Mouse (Mus musculus) forebrain, postnatal 0 days (tissue): ENCODE data around the gene Stk11ip. TPM values are rescaled to one million over a fixed set of nuclear protein-coding genes. Genes with fewer than 3 reads are reported as not detected.
A peak's percentile ranks its signal among the peaks of the same experiment; 100 is the strongest.

Source experiments
- ATAC-seq: fragments of 200-750 bp; cut with Nextera tagmentation; 2 replicates; pipeline ENCODE4 v1.8.0; 2017; ENCODE audit warnings: mild to moderate bottlenecking, moderate library complexity
- DNase-seq: peaks from one replicate; pipeline ENCODE4 v3.0.0-alpha.2; 2015
- H3K27ac ChIP-seq: fragments of 300-500 bp; sonication (generic); 2 replicates; pipeline ENCODE4 v1.5.1; 2014; ENCODE audit warnings: low read depth, mild to moderate bottlenecking, antibody characterized with exemption, low read length, moderate library complexity, mixed read lengths
- H3K27me3 ChIP-seq: fragments of 300-500 bp; sonication (generic); 2 replicates; pipeline ENCODE4 v1.6.1; 2014; ENCODE audit warnings: mild to moderate bottlenecking, low read length, mixed read lengths; ENCODE audit not compliant: insufficient read depth
- H3K36me3 ChIP-seq: fragments of 300-500 bp; sonication (generic); 2 replicates; pipeline ENCODE4 v1.6.1; 2014; ENCODE audit warnings: mild to moderate bottlenecking, moderate library complexity; ENCODE audit not compliant: insufficient read depth
- H3K4me1 ChIP-seq: fragments of 300-500 bp; sonication (generic); 2 replicates; pipeline ENCODE4 v1.6.1; 2014; ENCODE audit warnings: antibody characterized with exemption; ENCODE audit not compliant: insufficient read depth
- H3K4me2 ChIP-seq: fragments of 300-500 bp; sonication (generic); 2 replicates; pipeline ENCODE4 v1.6.1; 2014; ENCODE audit warnings: low read depth, mild to moderate bottlenecking, moderate library complexity
- H3K4me3 ChIP-seq: fragments of 300-500 bp; sonication (generic); 2 replicates; pipeline ENCODE4 v1.5.1; 2014; ENCODE audit warnings: low read depth, low read length, mixed read lengths
- H3K9ac ChIP-seq: fragments of 300-500 bp; sonication (generic); 2 replicates; pipeline ENCODE4 v1.6.1; 2014; ENCODE audit warnings: mild to moderate bottlenecking
- H3K9me3 ChIP-seq: fragments of 300-500 bp; sonication (generic); 2 replicates; pipeline ENCODE4 v1.6.1; 2016; ENCODE audit warnings: low read length
- CTCF ChIP-seq: sonication (generic); IDR thresholded peaks from 2 replicates; pipeline ENCODE4 v1.5.1; 2016; ENCODE audit warnings: antibody characterized with exemption, control low read depth, low read depth
- WGBS: fragments of 180-500 bp; shearing (Covaris S2); extraction: QIAGEN DNeasy Blood & Tissue Kit; methylation state at CpG from one replicate; pipeline ENCODE4 v1.1.7; 2014; 5-methylcytosine and 5-hydroxymethylcytosine counted together
- polyA plus RNA-seq: library from polyadenylated mRNA; unstranded; fragments of >200 nt; fragmentation: Nextera tagmentation; extraction: Ambion mirVana; gene quantifications from 2 replicates; pipeline ENCODE4 v1.2.1, GENCODE M21; 2015
- total RNA-seq: library from RNA; depleted of rRNA; stranded (reverse); fragments of >200 nt; gene quantifications from 2 replicates; pipeline ENCODE4 v1.2.3, GENCODE M21; 2014

Stk11ip gene
- total and polyA plus RNA-seq, 2 experiments from 2014 or later: 14.3 to 34.7 TPM

DNA sequence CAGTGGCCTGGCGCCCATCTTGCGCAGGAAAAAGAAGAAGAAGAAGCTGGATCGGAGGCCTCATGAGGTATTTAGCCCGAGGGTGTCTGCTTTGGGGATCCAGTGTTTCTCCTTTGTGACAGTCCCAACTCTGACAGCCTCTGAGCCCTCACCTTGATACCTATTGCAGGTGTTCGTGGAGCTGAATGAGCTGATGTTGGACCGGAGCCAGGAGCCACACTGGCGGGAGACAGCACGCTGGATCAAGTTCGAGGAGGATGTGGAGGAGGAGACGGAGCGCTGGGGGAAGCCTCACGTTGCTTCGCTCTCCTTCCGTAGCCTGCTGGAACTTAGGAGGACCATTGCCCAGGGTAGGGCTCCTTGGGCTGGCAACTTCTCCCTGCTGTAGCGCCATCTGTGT, 29.3 kb downstream of the Stk11ip start:
- Histone ChIP-seq H3K4me3 (no peak overlapping the region), H3K4me1 (peaks cover 11% of the 10 kb centered on the region), H3K27me3 (no peaks in the 10 kb centered on the region), H3K9ac (no peak overlapping the region), H3K27ac (no peak overlapping the region), H3K36me3 (peaks cover 64% of the 10 kb centered on the region), H3K4me2 (no peak overlapping the region), H3K9me3 (no peaks in the 10 kb centered on the region)
- WGBS: 84% methylated on average over 15 of the region's 15 CpGs
- DNase-seq (no peak), ATAC-seq (no peak)
- TF ChIP-seq CTCF: no peak

DNA sequence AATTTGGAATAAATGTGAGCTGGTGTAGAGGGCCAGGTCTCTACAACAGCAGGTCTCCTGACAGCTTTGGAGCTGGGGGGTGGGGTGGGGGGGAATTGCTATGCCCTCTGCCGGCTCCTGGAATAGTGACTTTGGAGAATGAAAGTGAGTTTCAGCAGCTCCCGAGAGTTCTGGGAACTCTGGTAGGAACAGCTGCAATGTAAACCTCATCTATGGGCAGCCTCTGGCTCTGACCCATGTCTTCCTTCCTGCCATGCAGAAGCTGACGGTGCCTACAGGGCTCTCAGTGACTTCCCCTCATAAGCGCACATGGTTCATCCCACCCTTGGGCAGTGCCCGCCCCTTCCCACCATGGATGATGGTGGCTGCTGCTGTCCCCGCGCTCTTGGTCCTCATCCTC, 34.4 kb downstream of the Stk11ip start:
- DNase-seq: no peak
- WGBS: 88% methylated on average over 7 of the region's 7 CpGs

DNA sequence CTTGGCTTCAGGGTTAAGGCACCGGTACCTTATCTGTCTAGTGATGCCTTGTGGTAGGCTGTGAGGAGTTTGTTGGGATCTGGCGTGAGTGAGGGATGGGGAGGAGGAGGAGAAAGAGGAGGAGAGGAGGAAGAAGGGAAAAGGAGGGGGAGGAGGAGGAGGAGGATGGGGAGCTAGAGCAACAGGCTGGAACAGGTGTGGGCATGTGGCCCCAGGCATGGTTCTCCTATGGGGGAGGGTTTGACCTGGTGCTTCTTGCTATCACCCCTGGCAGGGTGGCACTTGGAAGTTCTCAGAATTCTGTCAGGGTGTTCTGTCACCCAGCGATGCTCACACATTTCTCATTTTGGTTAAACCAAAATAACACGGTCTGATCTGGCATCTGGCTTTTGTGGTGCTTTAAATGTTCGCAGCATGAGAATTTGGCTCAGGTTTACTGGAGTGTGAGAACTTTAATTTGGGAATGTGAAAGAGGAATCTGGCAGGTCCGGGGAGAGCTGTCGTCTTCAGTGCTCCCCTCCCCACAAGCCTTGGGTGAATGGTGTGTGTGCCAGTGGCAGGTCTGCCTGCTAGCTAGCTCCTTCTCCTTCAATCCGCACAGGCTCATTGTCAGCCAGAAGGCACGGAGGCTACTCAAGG, 34.9 kb downstream of the Stk11ip start:
- no peaks in the 10 kb centered on the region for H3K27me3 ChIP-seq
- no peak overlapping the region for H3K4me2 ChIP-seq
- WGBS: 78% methylated on average over 9 of the region's 9 CpGs
- DNase-seq (peak; percentile 35), ATAC-seq (no peak)
- H3K4me3 ChIP-seq: no peak overlapping the region
- no peak for TF ChIP-seq CTCF
- peaks cover 66% of the 10 kb centered on the region for H3K36me3 ChIP-seq
- no peaks in the 10 kb centered on the region for H3K9me3 ChIP-seq
- H3K9ac ChIP-seq: no peak overlapping the region
- H3K4me1 ChIP-seq: peaks cover 6% of the 10 kb centered on the region
- H3K27ac ChIP-seq: no peak overlapping the region

More for the DNA sequence above, 34.4 kb downstream of the Stk11ip start:
- Histone ChIP-seq H3K27me3 (no peaks in the 10 kb centered on the region), H3K4me1 (peaks cover 6% of the 10 kb centered on the region), H3K9me3 (no peaks in the 10 kb centered on the region), H3K9ac (no peak overlapping the region), H3K4me2 (no peak overlapping the region), H3K4me3 (no peak overlapping the region), H3K27ac (no peak overlapping the region), H3K36me3 (peaks cover 72% of the 10 kb centered on the region)
- ATAC-seq: no peak
- no peak for TF ChIP-seq CTCF

DNA sequence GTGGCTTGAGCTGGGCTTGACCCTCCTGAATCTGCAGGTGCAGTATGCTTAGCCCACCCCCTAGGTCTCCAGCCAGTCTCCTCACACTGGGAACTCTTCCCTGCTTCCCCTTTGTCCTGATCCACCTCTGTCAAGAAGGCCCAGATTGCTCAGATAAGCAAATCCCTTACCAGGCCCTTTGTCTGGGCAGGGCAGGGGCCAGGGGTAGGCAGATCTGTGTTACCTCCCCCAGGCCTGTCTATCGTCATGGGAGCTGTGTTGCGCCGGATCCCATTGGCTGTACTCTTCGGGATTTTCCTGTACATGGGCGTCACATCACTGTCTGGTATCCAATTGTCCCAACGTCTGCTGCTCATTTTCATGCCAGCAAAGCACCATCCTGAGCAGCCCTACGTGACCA, 35.7 kb downstream of the Stk11ip start:
- no peaks in the 10 kb centered on the region for H3K9me3 ChIP-seq
- H3K27me3 ChIP-seq: no peaks in the 10 kb centered on the region
- peaks cover 58% of the 10 kb centered on the region for H3K36me3 ChIP-seq
- no peak overlapping the region for H3K4me3 ChIP-seq
- ATAC-seq: no peak
- H3K4me1 ChIP-seq: peaks cover 6% of the 10 kb centered on the region
- no peak overlapping the region for H3K27ac ChIP-seq
- TF ChIP-seq CTCF: no peak
- no peak for DNase-seq
- no peak overlapping the region for H3K9ac ChIP-seq
- no peak overlapping the region for H3K4me2 ChIP-seq
- WGBS: 93% methylated on average over 7 of the region's 7 CpGs

DNA sequence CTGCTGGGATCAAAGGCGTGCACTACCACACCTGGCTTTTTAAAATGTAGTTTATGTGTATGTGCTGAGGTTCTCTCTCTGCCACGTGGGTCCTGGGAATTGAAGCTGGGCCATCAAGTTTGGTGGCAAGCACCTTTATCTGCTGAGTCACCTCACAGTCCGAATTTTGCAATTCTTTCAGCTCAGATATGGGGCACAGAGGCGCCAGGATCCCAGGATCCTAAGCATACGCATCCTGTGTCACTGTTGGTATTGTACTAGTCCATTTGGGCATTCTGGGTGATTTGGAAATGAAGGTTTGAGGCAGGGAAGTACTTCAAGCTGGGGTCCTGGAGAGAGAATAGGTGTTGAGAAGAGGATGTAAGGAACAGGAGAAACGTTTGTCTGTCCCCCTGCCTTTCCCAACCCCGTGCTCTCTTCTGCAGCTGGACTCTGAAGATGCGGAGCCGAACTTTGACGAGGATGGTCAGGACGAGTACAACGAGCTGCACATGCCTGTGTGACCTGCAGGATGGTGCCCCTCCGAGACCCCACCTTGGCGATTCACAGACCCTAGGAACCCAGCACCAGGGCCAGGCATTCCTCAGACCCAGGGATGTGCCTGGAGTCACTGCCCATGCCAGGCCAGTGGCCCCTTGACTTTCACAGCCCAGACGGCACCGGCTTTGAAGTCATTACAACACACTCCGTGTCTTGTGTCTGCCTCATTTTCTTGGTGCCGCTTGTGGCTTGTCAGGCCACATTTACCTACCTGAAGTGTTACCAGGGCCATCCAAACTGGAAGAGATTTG, 37.3 kb downstream of the Stk11ip start:
- TF ChIP-seq CTCF: no peak
- H3K4me2 ChIP-seq: 0 out of 2 replicates have a peak overlapping the region, but pooled peaks have one; percentile 34
- no peaks in the 10 kb centered on the region for H3K9me3 ChIP-seq
- no peak overlapping the region for H3K4me3 ChIP-seq
- peak overlapping the region; percentile 79 for H3K27ac ChIP-seq
- H3K36me3 ChIP-seq: peaks cover 43% of the 10 kb centered on the region
- H3K9ac ChIP-seq: peak overlapping the region; percentile 34; the same call in 1 of the 2 replicates
- WGBS: 88% methylated on average over 18 of the region's 18 CpGs
- ATAC-seq (no peak), DNase-seq (no peak)
- no peaks in the 10 kb centered on the region for H3K27me3 ChIP-seq
- peaks cover 9% of the 10 kb centered on the region for H3K4me1 ChIP-seq

DNA sequence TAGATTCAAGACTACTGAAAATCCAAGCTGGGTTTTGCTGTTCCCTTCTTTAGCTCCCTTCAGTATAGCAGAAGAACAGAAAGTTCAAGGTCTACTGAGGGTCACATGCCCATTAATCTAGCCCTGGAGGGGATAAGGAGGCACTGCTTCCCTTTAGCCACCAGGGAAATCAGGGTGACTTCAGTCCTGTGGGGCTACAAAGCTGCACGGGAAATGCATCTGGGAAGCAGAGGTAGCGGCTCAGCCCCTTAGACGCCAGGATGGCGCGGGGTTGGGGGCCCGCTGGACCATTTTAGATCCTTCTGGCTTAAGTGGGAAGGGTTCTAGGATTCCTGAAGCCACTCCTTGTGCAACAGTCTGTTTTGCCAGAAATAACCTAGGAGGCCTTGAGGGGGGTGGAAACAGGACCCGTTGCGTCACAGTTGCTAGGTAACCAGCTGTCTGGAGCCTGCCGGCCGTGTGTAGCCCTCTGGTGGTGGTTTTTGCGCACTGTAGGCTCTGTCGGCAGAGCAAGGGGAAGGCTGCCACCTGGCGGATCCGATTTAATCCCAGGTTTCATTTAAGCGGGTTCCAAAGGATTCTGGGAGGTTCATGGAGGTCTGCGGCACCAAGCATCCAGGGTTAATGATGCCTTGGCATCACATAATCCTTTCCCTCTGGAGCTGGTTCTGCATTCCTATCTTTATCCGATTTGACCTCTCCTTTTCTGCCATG, 38.0 kb downstream of the Stk11ip start:
- Histone ChIP-seq H3K27ac (peak overlapping the region; percentile 79), H3K4me1 (peaks cover 9% of the 10 kb centered on the region), H3K36me3 (peaks cover 36% of the 10 kb centered on the region), H3K9me3 (no peaks in the 10 kb centered on the region), H3K4me3 (no peak overlapping the region), H3K4me2 (peak overlapping the region; percentile 34), H3K27me3 (no peaks in the 10 kb centered on the region), H3K9ac (peak overlapping the region; percentile 34)
- peak; percentile 97 for DNase-seq
- WGBS: 10% methylated on average over 17 of the region's 17 CpGs
- ATAC-seq: peak; percentile 95
- peak; percentile 100 for TF ChIP-seq CTCF
